Mouse (Mus musculus) liver, embryonic 13.5 days (tissue): ENCODE measurements at regions not wholly inside any gene's neighbourhood (a gene's known extent, or its start where the extent isn't known, plus 50 kb on each side); places are given as distances from the start of the nearest gene placed in this dataset.

Source experiments
- ATAC-seq: fragments of 200-750 bp; cut with Nextera tagmentation; 2 replicates; pipeline ENCODE4 v1.8.0; 2017; ENCODE audit warnings: low read depth, mild to moderate bottlenecking, moderate number of reproducible peaks, moderate library complexity
- DNase-seq: peaks from one replicate; pipeline ENCODE4 v3.0.0; 2022
- H3K27ac ChIP-seq: fragments of 300-500 bp; sonication (generic); 2 replicates; pipeline ENCODE4 v1.5.1; 2015; ENCODE audit warnings: moderate library complexity, mild to moderate bottlenecking, inconsistent platforms
- H3K27me3 ChIP-seq: fragments of 300-500 bp; sonication (generic); 2 replicates; pipeline ENCODE4 v1.6.1; 2015; ENCODE audit warnings: mild to moderate bottlenecking, inconsistent platforms
- H3K36me3 ChIP-seq: fragments of 300-500 bp; sonication (generic); 2 replicates; pipeline ENCODE4 v1.6.1; 2015; ENCODE audit warnings: mild to moderate bottlenecking, inconsistent platforms
- H3K4me1 ChIP-seq: fragments of 300-500 bp; sonication (generic); replicated peaks from 2 replicates; pipeline ENCODE4 v1.6.1; 2015; ENCODE audit warnings: inconsistent platforms
- H3K4me2 ChIP-seq: fragments of 300-500 bp; sonication (generic); 2 replicates; pipeline ENCODE4 v1.6.1; 2015; ENCODE audit warnings: inconsistent platforms, mild to moderate bottlenecking, moderate library complexity
- H3K4me3 ChIP-seq: fragments of 300-500 bp; sonication (generic); replicated peaks from 2 replicates; pipeline ENCODE4 v1.5.1; 2015; ENCODE audit warnings: mild to moderate bottlenecking, inconsistent platforms
- H3K9ac ChIP-seq: fragments of 300-500 bp; sonication (generic); 2 replicates; pipeline ENCODE4 v1.6.1; 2015; ENCODE audit warnings: mild to moderate bottlenecking, inconsistent platforms
- H3K9me3 ChIP-seq: fragments of 300-500 bp; sonication (generic); replicated peaks from 2 replicates; pipeline ENCODE4 v1.6.1; 2016; ENCODE audit warnings: inconsistent platforms
- whole genome bisulfite sequencing: fragments of 180-500 bp; shearing (Covaris S2); methylation state at CpG from one replicate; pipeline ENCODE4 v1.1.7; 2015; ENCODE audit not compliant: insufficient replicate concordance; 5-methylcytosine and 5-hydroxymethylcytosine counted together

DNA sequence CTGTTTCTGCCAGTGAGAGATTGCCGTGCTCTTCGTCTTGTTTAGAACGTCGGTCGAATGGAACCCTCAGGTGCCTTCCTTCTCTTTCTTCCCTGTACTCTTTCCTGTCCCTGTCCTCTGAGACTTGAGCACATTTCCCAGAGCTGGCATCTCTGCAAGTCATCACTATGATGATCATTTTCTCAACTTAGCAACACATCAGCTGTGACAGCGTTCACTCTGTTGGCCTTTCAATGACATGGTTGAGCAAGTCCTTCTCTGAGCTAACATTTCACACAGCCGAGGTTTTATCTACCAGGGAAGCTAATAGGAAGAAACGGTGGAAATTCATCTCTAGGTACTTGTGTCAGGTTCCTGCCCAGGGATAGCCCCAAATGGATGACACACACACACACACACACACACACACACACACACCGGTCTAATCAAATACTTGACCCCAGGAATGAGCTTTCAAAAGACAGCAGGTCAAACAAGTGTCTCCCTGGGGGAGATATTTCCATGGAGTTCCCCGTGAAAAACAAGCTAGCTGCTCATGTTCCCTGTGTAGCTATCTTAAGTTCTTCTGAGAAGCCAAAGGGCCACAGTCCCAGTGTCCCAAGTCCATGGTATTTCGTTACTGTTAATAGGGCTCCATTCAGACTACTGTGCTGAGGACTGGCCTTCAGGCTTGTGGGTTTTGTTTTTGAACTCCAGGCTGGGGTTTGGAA, 167.0 kb upstream of the Trib2 start:
- no peak overlapping the region for H3K4me3 ChIP-seq
- no peaks in the 10 kb centered on the region for H3K4me1 ChIP-seq
- no peak overlapping the region for H3K4me2 ChIP-seq
- no peaks in the 10 kb centered on the region for H3K27me3 ChIP-seq
- no peak for ATAC-seq
- H3K9ac ChIP-seq, result no peak overlapping the region
- H3K9me3 ChIP-seq, result no peaks in the 10 kb centered on the region
- DNase-seq, result no peak
- WGBS, result 66% methylated on average over 11 of the region's 11 CpGs
- no peak overlapping the region for H3K27ac ChIP-seq
- H3K36me3 ChIP-seq, result no peaks in the 10 kb centered on the region

DNA sequence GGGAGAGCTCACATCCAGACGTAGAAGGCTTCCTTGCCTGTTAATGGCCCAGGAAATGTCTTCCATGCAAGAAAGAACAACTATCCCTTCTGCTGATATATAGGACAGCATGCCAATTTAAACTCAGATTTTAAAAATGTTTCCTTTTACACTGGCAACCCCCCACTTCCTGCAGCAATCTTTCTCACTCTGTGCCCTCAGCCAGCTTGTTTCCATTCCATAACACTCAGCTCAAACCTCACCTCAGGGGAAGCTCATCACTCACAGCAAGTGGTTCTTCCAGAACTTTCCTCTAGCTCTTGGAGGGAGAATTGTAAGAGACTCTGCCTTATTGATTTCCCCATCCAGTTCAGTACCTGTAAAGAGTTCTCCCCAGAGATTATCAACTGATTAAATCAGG, 165.0 kb upstream of the Trib2 start:
- no peak for ATAC-seq
- DNase-seq, result no peak
- no peak overlapping the region for H3K9ac ChIP-seq
- H3K4me2 ChIP-seq, result no peak overlapping the region
- H3K9me3 ChIP-seq, result no peaks in the 10 kb centered on the region
- WGBS, result 47% methylated on average over 1 of the region's 1 CpGs
- H3K4me1 ChIP-seq, result no peaks in the 10 kb centered on the region
- H3K27me3 ChIP-seq, result no peaks in the 10 kb centered on the region
- no peaks in the 10 kb centered on the region for H3K36me3 ChIP-seq
- no peak overlapping the region for H3K4me3 ChIP-seq
- no peak overlapping the region for H3K27ac ChIP-seq

DNA sequence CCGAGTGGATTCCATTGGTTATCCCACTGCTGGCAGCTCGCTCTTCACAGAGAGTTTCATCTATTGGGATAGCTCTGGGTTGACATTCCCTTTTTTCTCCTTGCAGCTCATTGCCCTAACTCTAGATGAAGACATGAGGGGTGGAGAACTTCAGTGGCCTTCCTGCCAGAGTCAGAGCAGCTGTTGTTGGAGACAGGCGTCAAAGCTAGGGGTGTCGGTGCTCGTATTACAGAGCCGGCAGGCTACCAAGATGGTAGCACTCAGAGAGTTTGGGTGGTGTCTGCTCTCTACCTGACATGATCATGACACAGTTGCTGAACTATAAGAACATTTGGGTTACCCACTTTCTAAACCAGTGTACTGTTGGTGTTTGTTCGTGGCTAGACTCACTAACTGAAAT, 162.5 kb upstream of the Trib2 start:
- no peaks in the 10 kb centered on the region for H3K4me1 ChIP-seq
- ATAC-seq, result no peak
- WGBS, result 83% methylated on average over 7 of the region's 7 CpGs
- no peaks in the 10 kb centered on the region for H3K27me3 ChIP-seq
- no peak overlapping the region for H3K4me3 ChIP-seq
- H3K4me2 ChIP-seq, result no peak overlapping the region
- H3K36me3 ChIP-seq, result no peaks in the 10 kb centered on the region
- H3K27ac ChIP-seq, result no peak overlapping the region
- H3K9me3 ChIP-seq, result no peaks in the 10 kb centered on the region
- no peak for DNase-seq
- H3K9ac ChIP-seq, result no peak overlapping the region

DNA sequence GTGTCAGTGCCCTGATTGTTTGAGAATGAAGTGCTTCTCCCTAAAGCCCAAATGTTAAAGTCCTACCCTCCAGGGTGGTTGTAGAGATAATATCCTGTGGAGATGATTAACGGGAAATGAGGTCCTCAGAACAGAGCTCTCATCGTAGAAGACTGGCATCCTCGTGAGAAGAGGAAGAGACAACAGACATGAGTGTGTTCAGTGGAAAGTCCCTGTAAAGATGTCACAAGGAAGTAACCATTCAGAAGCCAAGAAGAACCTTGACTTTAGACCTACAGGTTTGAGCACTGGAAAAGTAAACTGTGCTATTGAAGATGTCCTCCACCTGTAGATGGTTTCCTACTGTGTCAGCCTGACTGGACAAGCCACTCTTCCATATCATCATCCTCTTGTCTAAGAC, 155.1 kb upstream of the Trib2 start:
- no peak overlapping the region for H3K4me2 ChIP-seq
- ATAC-seq, result no peak

DNA sequence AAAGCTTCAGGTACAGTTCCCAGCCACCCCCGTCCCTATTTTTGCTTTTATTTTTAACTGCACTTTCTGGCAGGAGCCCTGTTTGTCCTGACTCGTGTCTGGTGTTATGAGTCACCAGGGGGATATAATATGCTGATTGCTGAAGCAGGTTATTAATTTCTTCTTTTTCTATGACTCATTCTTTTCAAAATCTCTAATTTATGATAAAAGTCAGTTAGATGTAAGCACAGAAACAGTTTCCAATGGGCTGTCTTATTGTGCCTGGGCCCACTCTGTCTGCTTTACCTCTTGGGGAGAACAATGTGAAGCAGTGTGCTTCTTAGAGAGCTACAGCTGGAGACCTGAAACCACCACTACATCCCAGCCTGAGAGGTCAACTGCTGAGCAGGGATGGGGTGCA, 153.5 kb upstream of the Trib2 start:
- H3K9ac ChIP-seq, result no peak overlapping the region
- no peak overlapping the region for H3K4me3 ChIP-seq
- H3K27me3 ChIP-seq, result no peaks in the 10 kb centered on the region
- no peaks in the 10 kb centered on the region for H3K36me3 ChIP-seq
- 56% methylated on average over 2 of the region's 2 CpGs for WGBS
- DNase-seq, result no peak
- H3K9me3 ChIP-seq, result no peaks in the 10 kb centered on the region
- H3K27ac ChIP-seq, result no peak overlapping the region
- no peaks in the 10 kb centered on the region for H3K4me1 ChIP-seq
- ATAC-seq, result no peak
- no peak overlapping the region for H3K4me2 ChIP-seq

More for the DNA sequence above, 155.1 kb upstream of the Trib2 start:
- DNase-seq, result no peak
- Histone ChIP-seq H3K9me3 (no peaks in the 10 kb centered on the region), H3K4me3 (no peak overlapping the region), H3K9ac (no peak overlapping the region), H3K4me1 (no peaks in the 10 kb centered on the region), H3K27me3 (no peaks in the 10 kb centered on the region), H3K27ac (no peak overlapping the region), H3K36me3 (no peaks in the 10 kb centered on the region)
- WGBS, result 48% methylated on average over 3 of the region's 3 CpGs

DNA sequence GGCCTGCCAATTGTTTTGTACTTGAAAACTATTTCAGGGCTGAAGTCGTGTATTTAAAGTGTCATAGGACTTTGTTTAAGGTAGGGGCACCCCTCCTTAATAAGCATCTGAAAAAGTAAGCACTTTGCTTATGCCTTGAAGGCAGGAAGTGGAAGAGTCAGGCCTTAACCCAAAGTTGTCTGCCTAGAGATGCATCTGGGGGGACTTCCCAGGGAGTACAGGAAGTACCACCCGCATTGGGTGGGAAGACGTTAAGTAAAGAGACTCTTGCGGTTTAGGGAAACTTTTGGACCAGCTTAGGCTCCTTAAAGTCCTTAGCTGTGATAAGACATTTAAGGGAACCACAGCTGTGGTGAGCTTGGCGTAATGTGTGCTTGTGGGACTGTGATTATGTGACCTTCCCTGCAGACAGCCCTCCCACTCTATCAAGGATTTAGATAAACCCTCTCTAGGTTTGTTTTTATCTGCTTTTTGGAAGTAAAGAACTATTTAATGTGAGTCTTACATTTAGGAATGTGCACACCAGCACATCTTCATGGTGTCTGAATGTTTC, 150.9 kb upstream of the Trib2 start:
- WGBS, result 22% methylated on average over 5 of the region's 5 CpGs
- no peaks in the 10 kb centered on the region for H3K27me3 ChIP-seq
- no peak for ATAC-seq

DNA sequence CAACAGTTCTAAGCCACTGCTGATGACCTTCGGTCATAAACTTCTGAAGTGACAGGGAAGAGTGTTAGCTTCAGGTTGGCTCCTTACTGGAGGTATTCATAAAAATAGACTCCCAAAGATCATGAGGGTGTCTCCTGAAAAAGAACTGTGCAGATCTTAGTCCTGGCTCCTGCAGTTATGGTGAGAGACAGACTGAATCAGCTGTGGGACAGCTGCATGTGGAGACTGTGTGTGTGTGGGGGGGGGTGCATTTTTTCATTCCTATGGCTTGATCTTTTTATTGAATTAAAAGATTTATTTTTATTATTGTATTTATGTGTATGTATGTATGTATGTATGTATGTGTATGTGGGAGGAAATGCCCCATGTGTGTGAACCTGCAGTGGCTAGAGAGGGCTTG, 149.9 kb upstream of the Trib2 start:
- no peak overlapping the region for H3K9ac ChIP-seq
- H3K27me3 ChIP-seq, result no peaks in the 10 kb centered on the region
- no peak overlapping the region for H3K27ac ChIP-seq
- no peaks in the 10 kb centered on the region for H3K4me1 ChIP-seq
- H3K4me2 ChIP-seq, result no peak overlapping the region
- no peaks in the 10 kb centered on the region for H3K36me3 ChIP-seq
- H3K4me3 ChIP-seq, result no peak overlapping the region
- 58% methylated on average over 1 of the region's 1 CpGs for WGBS
- DNase-seq, result no peak
- no peaks in the 10 kb centered on the region for H3K9me3 ChIP-seq
- no peak for ATAC-seq

More for the DNA sequence above, 150.9 kb upstream of the Trib2 start:
- H3K4me1 ChIP-seq, result no peaks in the 10 kb centered on the region
- H3K36me3 ChIP-seq, result no peaks in the 10 kb centered on the region
- H3K9me3 ChIP-seq, result no peaks in the 10 kb centered on the region
- no peak overlapping the region for H3K4me3 ChIP-seq
- H3K4me2 ChIP-seq, result no peak overlapping the region
- DNase-seq, result no peak
- no peak overlapping the region for H3K9ac ChIP-seq
- no peak overlapping the region for H3K27ac ChIP-seq

DNA sequence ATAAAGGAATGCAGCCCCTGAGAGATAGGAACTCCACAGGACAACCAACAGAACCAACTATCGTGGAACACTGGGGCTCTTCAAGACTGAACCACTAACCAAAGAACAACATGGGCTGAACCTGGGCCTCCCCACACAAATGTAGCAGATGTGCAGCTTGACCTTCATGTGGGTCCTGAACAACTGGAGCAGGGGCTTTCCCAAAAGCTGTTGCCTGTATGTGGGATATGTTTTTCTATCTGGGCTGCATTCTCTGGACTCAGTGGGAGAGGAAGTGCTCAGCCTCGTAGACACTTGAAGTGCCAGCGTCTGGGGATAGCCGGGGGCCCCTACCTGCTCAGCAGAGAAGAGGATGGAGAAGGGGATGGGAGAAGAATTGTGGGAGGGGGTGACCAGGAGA, 149.2 kb upstream of the Trib2 start:
- no peak for ATAC-seq
- H3K4me3 ChIP-seq, result no peak overlapping the region

DNA sequence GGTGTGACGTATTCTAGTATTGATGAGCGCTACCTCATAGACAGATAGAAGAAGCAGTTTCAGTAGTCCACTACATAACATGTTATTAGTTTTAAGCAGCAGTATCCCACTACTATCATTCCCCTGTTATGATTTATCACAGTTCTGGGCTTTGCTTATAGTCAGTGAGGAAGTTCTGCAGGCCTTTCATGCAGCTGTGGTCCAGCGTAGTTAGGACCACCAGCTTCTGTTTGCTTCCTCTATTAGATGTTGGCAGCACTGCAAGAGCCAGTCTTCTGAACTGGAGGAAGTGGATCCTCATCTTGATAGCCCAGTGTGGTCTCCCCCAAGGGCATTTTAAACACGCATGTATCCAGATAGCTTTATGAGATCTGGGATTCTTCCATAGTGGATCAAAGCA, 147.4 kb upstream of the Trib2 start:
- H3K4me2 ChIP-seq, result no peak overlapping the region
- no peaks in the 10 kb centered on the region for H3K27me3 ChIP-seq
- DNase-seq, result no peak
- H3K27ac ChIP-seq, result no peak overlapping the region
- no peaks in the 10 kb centered on the region for H3K36me3 ChIP-seq
- no peaks in the 10 kb centered on the region for H3K9me3 ChIP-seq
- WGBS, result 57% methylated on average over 4 of the region's 4 CpGs
- H3K9ac ChIP-seq, result no peak overlapping the region
- no peaks in the 10 kb centered on the region for H3K4me1 ChIP-seq
- no peak for ATAC-seq
- H3K4me3 ChIP-seq, result no peak overlapping the region

More for the DNA sequence above, 149.2 kb upstream of the Trib2 start:
- WGBS, result 67% methylated on average over 4 of the region's 4 CpGs
- Histone ChIP-seq H3K27ac (no peak overlapping the region), H3K9me3 (no peaks in the 10 kb centered on the region), H3K9ac (no peak overlapping the region), H3K4me2 (no peak overlapping the region), H3K4me1 (no peaks in the 10 kb centered on the region), H3K27me3 (no peaks in the 10 kb centered on the region), H3K36me3 (no peaks in the 10 kb centered on the region)
- no peak for DNase-seq

DNA sequence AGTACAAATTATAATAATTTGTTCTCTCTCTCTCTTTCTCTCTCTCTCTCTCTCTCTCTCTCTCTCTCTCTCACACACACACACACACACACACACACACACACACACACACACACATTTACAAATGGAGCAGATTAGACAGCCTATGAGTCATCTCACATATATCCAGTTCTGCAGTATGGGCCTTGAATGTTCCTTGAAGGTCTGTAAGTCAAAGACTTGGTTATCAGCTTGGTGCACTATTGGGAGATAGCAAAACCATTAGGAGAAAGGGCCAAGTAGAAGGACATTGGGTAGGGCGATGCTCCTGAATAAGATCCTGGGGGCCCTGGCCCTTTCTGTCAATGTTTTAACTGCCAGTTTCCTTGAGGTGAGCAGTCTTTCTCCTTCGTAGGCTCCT, 145.1 kb upstream of the Trib2 start:
- Histone ChIP-seq H3K4me3 (no peak overlapping the region), H3K9me3 (no peaks in the 10 kb centered on the region), H3K9ac (no peak overlapping the region), H3K4me1 (no peaks in the 10 kb centered on the region), H3K27ac (no peak overlapping the region), H3K36me3 (no peaks in the 10 kb centered on the region), H3K27me3 (no peaks in the 10 kb centered on the region), H3K4me2 (no peak overlapping the region)
- ATAC-seq, result no peak
- no peak for DNase-seq
- 29% methylated on average over 2 of the region's 2 CpGs for WGBS

DNA sequence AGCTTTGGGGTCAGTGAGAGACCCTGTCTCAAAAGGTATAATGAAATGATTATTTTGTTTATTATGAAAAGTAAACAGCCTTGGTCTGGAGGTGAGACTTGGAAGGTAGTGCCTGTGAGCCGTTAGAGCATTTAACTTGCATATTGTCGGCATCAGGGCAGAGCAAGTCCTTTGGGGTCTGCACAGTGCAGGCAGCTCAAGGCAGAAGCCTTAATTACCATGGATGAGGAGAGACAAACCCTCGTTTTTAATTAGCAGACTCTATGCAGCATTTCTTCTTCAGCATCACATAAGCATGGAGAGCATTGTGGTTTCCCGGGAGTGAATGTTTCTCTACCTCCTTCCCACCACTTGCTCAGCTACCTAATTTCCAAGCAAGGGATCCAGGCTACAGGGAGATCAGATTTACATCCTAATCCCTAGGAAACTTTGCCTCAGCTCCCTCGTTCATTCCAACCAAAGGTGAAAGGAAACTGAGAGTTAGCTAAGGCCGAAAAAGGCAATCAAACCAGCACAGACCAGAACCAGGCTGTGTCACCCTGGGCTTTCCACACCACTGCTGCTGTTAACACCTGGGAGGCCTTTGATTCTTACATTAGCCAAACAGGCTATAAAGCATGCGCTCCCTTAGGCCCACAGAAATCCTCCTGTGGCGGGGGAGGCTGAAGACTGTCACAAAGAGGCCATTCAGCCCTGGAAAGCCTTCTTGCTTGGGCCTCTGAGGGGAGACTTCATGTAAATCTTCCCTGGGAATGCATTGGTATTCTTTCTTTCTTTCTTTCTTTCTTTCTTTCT, 120.9 kb upstream of the Trib2 start:
- Histone ChIP-seq H3K36me3 (no peaks in the 10 kb centered on the region), H3K4me3 (no peak overlapping the region), H3K27ac (no peak overlapping the region), H3K4me1 (no peaks in the 10 kb centered on the region), H3K9me3 (no peaks in the 10 kb centered on the region), H3K27me3 (no peaks in the 10 kb centered on the region), H3K9ac (no peak overlapping the region), H3K4me2 (no peak overlapping the region)
- ATAC-seq (no peak), DNase-seq (no peak)
- WGBS, result 59% methylated on average over 8 of the region's 8 CpGs

DNA sequence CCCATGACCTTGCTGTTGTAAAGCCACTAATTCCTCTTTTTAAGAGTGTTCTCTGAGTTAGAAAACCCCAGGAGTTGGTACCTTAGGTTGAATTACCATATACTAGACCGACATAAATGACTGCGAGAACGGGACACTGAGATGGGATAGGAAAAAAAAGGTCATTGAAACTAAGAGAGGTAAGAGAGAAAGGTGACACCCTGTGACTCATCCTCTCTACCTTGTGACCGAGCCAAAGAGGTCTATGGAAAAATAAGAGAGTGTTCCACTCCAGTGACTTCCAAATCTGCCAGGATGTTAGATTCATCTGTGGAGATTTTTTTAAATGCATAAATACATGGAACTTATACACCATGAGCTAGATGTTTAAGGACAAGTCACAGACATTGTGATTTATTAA, 115.3 kb upstream of the Trib2 start:
- no peak for ATAC-seq
- H3K36me3 ChIP-seq, result no peaks in the 10 kb centered on the region

More for the DNA sequence above, 115.3 kb upstream of the Trib2 start:
- H3K9me3 ChIP-seq, result no peaks in the 10 kb centered on the region
- no peak overlapping the region for H3K27ac ChIP-seq
- 68% methylated on average over 4 of the region's 4 CpGs for WGBS
- H3K4me3 ChIP-seq, result no peak overlapping the region
- H3K9ac ChIP-seq, result no peak overlapping the region
- no peaks in the 10 kb centered on the region for H3K4me1 ChIP-seq
- no peaks in the 10 kb centered on the region for H3K27me3 ChIP-seq
- no peak overlapping the region for H3K4me2 ChIP-seq
- no peak for DNase-seq
